27 mouse cellular contexts compared by ENCODE assay signal in genomic region chr15:85047865-85048264, GRCm38 (mm10). TPM values are rescaled to one million over a fixed set of nuclear protein-coding genes. Genes with fewer than 3 reads are reported as not detected.
"Had no signal": no experiment of that assay in that cellular context is flagged by ENCODE, and none has a peak within 500 bp of the region (broad histone marks: within the 10 kb centered on the region; RNA-seq: fewer than 3 reads in every experiment).

No protein-coding gene starts in this region.

- H3K9ac ChIP-seq: limb, embryonic 13.5 days; liver, embryonic 12.5 days; liver, embryonic 15.5 days; lung, embryonic 15.5 days; midbrain, embryonic 13.5 days had no signal

- H3K27me3 ChIP-seq: limb, embryonic 13.5 days; liver, embryonic 12.5 days; liver, embryonic 15.5 days; lung, embryonic 15.5 days; megakaryocyte, embryonic 14.5 days; midbrain, embryonic 13.5 days had no signal

- H3K27ac ChIP-seq: kidney, postnatal 0 days; limb, embryonic 10.5 days; limb, embryonic 13.5 days; liver, embryonic 12.5 days; liver, embryonic 15.5 days; lung, embryonic 15.5 days; midbrain, embryonic 10.5 days; midbrain, embryonic 13.5 days; stomach, postnatal 0 days had no signal

- H3K9me3 ChIP-seq: limb, embryonic 10.5 days; limb, embryonic 13.5 days; liver, embryonic 12.5 days; liver, embryonic 15.5 days; lung, embryonic 15.5 days; megakaryocyte, embryonic 14.5 days; midbrain, embryonic 10.5 days; midbrain, embryonic 13.5 days had no signal

- H3K4me2 ChIP-seq: limb, embryonic 13.5 days; liver, embryonic 12.5 days; liver, embryonic 15.5 days; lung, embryonic 15.5 days; midbrain, embryonic 13.5 days had no signal

- ATAC-seq: liver, embryonic 12.5 days; midbrain, embryonic 13.5 days had no signal

- DNase-seq: kidney, adult 9 months; kidney, postnatal 25 days; layer of hippocampus, adult 9-11 months; liver; lung, adult 18-20 months; lung, postnatal 10 days; lung, postnatal 36 days; right cerebral cortex, adult 18-20 months; right cerebral cortex, postnatal 14 days; right cerebral cortex, postnatal 4 days; thymus, adult 2 months; thymus, postnatal 14 days; thymus, postnatal 4 days had no signal

- H3K4me3 ChIP-seq: layer of hippocampus, adult 2 months; limb, embryonic 10.5 days; limb, embryonic 13.5 days; liver, embryonic 12.5 days; liver, embryonic 15.5 days; lung, embryonic 15.5 days; megakaryocyte, embryonic 14.5 days; midbrain, embryonic 10.5 days; midbrain, embryonic 13.5 days had no signal

RNA-seq across cellular contexts. Expression of gene Upk3a, which starts 30.9 kb away (rescaled TPM):
- total RNA-seq: layer of hippocampus, adult 2 months; layer of hippocampus, postnatal 25 days; left cerebral cortex, postnatal 25 days had no signal
- polyA plus RNA-seq: limb, embryonic 10.5 days; limb, embryonic 13.5 days; liver, embryonic 12.5 days; liver, embryonic 15.5 days; midbrain, embryonic 10.5 days; neural tube, embryonic 11.5 days had no signal
